Mouse (Mus musculus): ENCODE data around the gene Pcbp4. TPM values are rescaled to one million over a fixed set of nuclear protein-coding genes. Genes with fewer than 3 reads are reported as not detected.
A peak's percentile ranks its signal among the peaks of the same experiment; 100 is the strongest.

Gene Pcbp4
- polyA plus RNA-seq, 1 experiment from 2014 or later = 16.8 TPM

- ATAC-seq (ENCODE audit: low FRiP score, low TSS enrichment) = no peak
- 83% methylated on average over 16 of the region's 16 CpGs for WGBS
Measured at GRCm38 (mm10) chr9:106473081-106473752, 20.1 kb downstream of the Pcbp4 start.

GRCm38 (mm10) chr9:106473753-106474105 lies 20.6 kb downstream of the Pcbp4 start:
- Histone ChIP-seq H3K27ac (replicated peaks) (no peak overlapping the region), H3K4me1 (replicated peaks; ENCODE audit: control insufficient read depth, insufficient read depth) (peaks cover 8% of the 10 kb centered on the region), H3K4me2 (replicated peaks; ENCODE audit: low read depth) (no peak overlapping the region), H3K9me3 (ENCODE audit: control insufficient read depth, low read length) (no peaks in the 10 kb centered on the region), H3K27me3 (ENCODE audit: control insufficient read depth, insufficient read depth, low read length) (no peaks in the 10 kb centered on the region), H3K4me3 (ENCODE audit: low read depth, low read length) (no peak overlapping the region), H3K9ac (ENCODE audit: low read length) (no peak overlapping the region), H3K36me3 (ENCODE audit: control insufficient read depth, insufficient read depth, low read length) (no peaks in the 10 kb centered on the region)
- WGBS = 59% methylated on average over 5 of the region's 5 CpGs
- DNase-seq (ENCODE audit: low spot score) (no peak), ATAC-seq (ENCODE audit: low FRiP score, low TSS enrichment) (no peak)
- TF ChIP-seq EP300 (optimal IDR thresholded peaks at IDR 0.05) = no peak
- TF ChIP-seq CTCF (IDR thresholded peaks at IDR 0.05; ENCODE audit: low read depth) = no peak

More at GRCm38 (mm10) chr9:106473081-106473752, 20.1 kb downstream of the Pcbp4 start:
- no peak for TF ChIP-seq EP300 (optimal IDR thresholded peaks at IDR 0.05)
- TF ChIP-seq CTCF (IDR thresholded peaks at IDR 0.05; ENCODE audit: low read depth) = no peak
- Histone ChIP-seq H3K36me3 (ENCODE audit: control insufficient read depth, insufficient read depth, low read length) (no peaks in the 10 kb centered on the region), H3K27ac (replicated peaks) (no peak overlapping the region; the same call in 1 of the 2 replicates), H3K9me3 (ENCODE audit: control insufficient read depth, low read length) (no peaks in the 10 kb centered on the region), H3K9ac (ENCODE audit: low read length) (no peak overlapping the region), H3K4me2 (replicated peaks; ENCODE audit: low read depth) (no peak overlapping the region), H3K4me3 (ENCODE audit: low read depth, low read length) (no peak overlapping the region), H3K27me3 (ENCODE audit: control insufficient read depth, insufficient read depth, low read length) (no peaks in the 10 kb centered on the region), H3K4me1 (replicated peaks; ENCODE audit: control insufficient read depth, insufficient read depth) (peaks cover 8% of the 10 kb centered on the region)
- no peak for DNase-seq (ENCODE audit: low spot score)

- H3K4me2 ChIP-seq (replicated peaks; ENCODE audit: low read depth) = no peak overlapping the region
Measured at GRCm38 (mm10) chr9:106474456-106474855, 21.4 kb downstream of the Pcbp4 start.

DNA sequence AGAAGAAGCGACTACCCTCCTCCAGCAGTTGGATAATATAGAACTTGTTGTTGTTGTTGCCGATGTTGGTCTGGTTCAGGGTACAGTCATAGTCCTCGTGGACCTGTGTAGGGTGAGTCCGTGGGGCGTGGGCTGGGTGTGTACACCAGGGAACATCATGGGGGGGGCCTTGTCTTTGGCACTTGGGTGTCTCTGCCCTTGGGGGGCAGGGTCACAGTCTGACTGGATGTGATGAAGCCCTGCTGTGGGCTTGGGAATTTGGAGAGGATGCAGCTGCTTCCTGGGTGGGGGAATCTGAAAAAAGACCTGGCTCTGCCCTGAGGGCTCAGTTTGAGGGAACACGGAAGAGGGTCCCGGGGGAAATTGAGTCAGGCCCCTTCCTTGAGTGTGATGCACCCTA lies 22.0 kb downstream of the Pcbp4 start:
- H3K36me3 ChIP-seq (ENCODE audit: control insufficient read depth, insufficient read depth, low read length) = no peaks in the 10 kb centered on the region
- no peaks in the 10 kb centered on the region for H3K9me3 ChIP-seq (ENCODE audit: control insufficient read depth, low read length)
- H3K27me3 ChIP-seq (ENCODE audit: control insufficient read depth, insufficient read depth, low read length) = no peaks in the 10 kb centered on the region
- ATAC-seq (ENCODE audit: low FRiP score, low TSS enrichment) (no peak), DNase-seq (ENCODE audit: low spot score) (no peak)
- no peak overlapping the region for H3K27ac ChIP-seq (replicated peaks)
- TF ChIP-seq EP300 (optimal IDR thresholded peaks at IDR 0.05) (no peak), CTCF (IDR thresholded peaks at IDR 0.05; ENCODE audit: low read depth) (no peak)
- peaks cover 8% of the 10 kb centered on the region for H3K4me1 ChIP-seq (replicated peaks; ENCODE audit: control insufficient read depth, insufficient read depth)
- WGBS = 62% methylated on average over 7 of the region's 7 CpGs
- H3K9ac ChIP-seq (ENCODE audit: low read length) = peak overlapping the region; percentile 27; the same call in 1 of the 2 replicates
- peak overlapping the region; percentile 20; the same call in 1 of the 2 replicates for H3K4me2 ChIP-seq (replicated peaks; ENCODE audit: low read depth)
- H3K4me3 ChIP-seq (ENCODE audit: low read depth, low read length) = no peak overlapping the region

More at GRCm38 (mm10) chr9:106474456-106474855, 21.4 kb downstream of the Pcbp4 start:
- Histone ChIP-seq H3K9me3 (ENCODE audit: control insufficient read depth, low read length) (no peaks in the 10 kb centered on the region), H3K27ac (replicated peaks) (no peak overlapping the region), H3K9ac (ENCODE audit: low read length) (peak overlapping the region; percentile 27; the same call in 1 of the 2 replicates), H3K36me3 (ENCODE audit: control insufficient read depth, insufficient read depth, low read length) (no peaks in the 10 kb centered on the region), H3K4me3 (ENCODE audit: low read depth, low read length) (no peak overlapping the region), H3K27me3 (ENCODE audit: control insufficient read depth, insufficient read depth, low read length) (no peaks in the 10 kb centered on the region), H3K4me1 (replicated peaks; ENCODE audit: control insufficient read depth, insufficient read depth) (peaks cover 8% of the 10 kb centered on the region)
- 9% methylated on average over 6 of the region's 6 CpGs for WGBS
- TF ChIP-seq EP300 (optimal IDR thresholded peaks at IDR 0.05) (no peak), CTCF (IDR thresholded peaks at IDR 0.05; ENCODE audit: low read depth) (peak; percentile 84)
- ATAC-seq (ENCODE audit: low FRiP score, low TSS enrichment) (no peak), DNase-seq (ENCODE audit: low spot score) (peak; percentile 80)

DNA sequence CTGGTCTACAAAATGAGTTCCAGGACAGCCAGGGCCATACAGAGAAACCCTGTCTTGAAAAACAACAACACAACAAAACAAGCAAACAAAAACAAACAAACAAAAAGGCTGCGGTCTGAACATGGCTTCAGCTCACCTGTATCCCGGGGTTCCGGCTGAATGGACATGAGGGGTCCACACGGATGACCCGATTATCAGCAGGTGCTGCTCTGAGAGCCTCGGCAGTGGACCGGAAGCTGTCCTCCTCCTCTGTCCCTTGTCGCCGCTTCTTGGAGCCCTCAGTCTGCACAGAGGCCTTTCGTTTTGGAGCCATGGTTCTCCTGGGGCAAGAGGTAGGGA lies 22.5 kb downstream of the Pcbp4 start, which contains the start of gene Rrp9:
Rrp9 (plus strand) TSS at position 301 of the 339 bp plus-strand sequence.
- TF ChIP-seq CTCF (IDR thresholded peaks at IDR 0.05; ENCODE audit: low read depth) (no peak), EP300 (optimal IDR thresholded peaks at IDR 0.05) (no peak)
- 78% methylated on average over 10 of the region's 10 CpGs for WGBS
- no peak for ATAC-seq (ENCODE audit: low FRiP score, low TSS enrichment)
- Histone ChIP-seq H3K27me3 (ENCODE audit: control insufficient read depth, insufficient read depth, low read length) (no peaks in the 10 kb centered on the region), H3K4me2 (replicated peaks; ENCODE audit: low read depth) (peak within 1 kb of the TSS; percentile 49), H3K4me1 (replicated peaks; ENCODE audit: control insufficient read depth, insufficient read depth) (peaks cover 8% of the 10 kb centered on the region), H3K27ac (replicated peaks) (peak within 1 kb of the TSS; percentile 83), H3K9ac (ENCODE audit: low read length) (peak within 1 kb of the TSS; percentile 32), H3K4me3 (ENCODE audit: low read depth, low read length) (peak within 1 kb of the TSS; percentile 29), H3K9me3 (ENCODE audit: control insufficient read depth, low read length) (no peaks in the 10 kb centered on the region), H3K36me3 (ENCODE audit: control insufficient read depth, insufficient read depth, low read length) (peaks cover under 1% of the 10 kb centered on the region; the same call in 1 of the 2 replicates)
- no peak for DNase-seq (ENCODE audit: low spot score)
